Mouse (Mus musculus): ENCODE measurements around the gene Apoa2. TPM values are rescaled to one million over a fixed set of nuclear protein-coding genes. Genes with fewer than 3 reads are reported as not detected.

Gene Apoa2
- total and polyA plus RNA-seq, 2 experiments from 2014 or later, result 4.5 to 14.5 TPM

GRCm38 (mm10) chr1:171185655-171186054 lies 39.2 kb upstream of the Apoa2 start:
- H3K4me3 ChIP-seq (ENCODE audit: low read depth, low read length), result no peak overlapping the region
- peak overlapping the region; percentile 67 for H3K27ac ChIP-seq (ENCODE audit: low read depth)
- no peaks in the 10 kb centered on the region for H3K27me3 ChIP-seq (ENCODE audit: control insufficient read depth, insufficient read depth, low read length)
- peaks cover 51% of the 10 kb centered on the region for H3K4me1 ChIP-seq (ENCODE audit: control insufficient read depth, insufficient read depth)
- no peak overlapping the region for H3K4me2 ChIP-seq (ENCODE audit: low read depth, low read length)
- no peak overlapping the region for H3K9ac ChIP-seq (replicated peaks; ENCODE audit: low read depth, low read length)
- H3K9me3 ChIP-seq (replicated peaks; ENCODE audit: control insufficient read depth, low read length), result no peaks in the 10 kb centered on the region
- ATAC-seq (ENCODE audit: insufficient read depth, low read depth) (no peak), DNase-seq (ENCODE audit: low spot score) (no peak)
- WGBS, result 61% methylated on average over 8 of the region's 8 CpGs
- H3K36me3 ChIP-seq (replicated peaks; ENCODE audit: control insufficient read depth, insufficient read depth, low read length), result no peaks in the 10 kb centered on the region
- no peak for TF ChIP-seq CTCF (IDR thresholded peaks at IDR 0.05; ENCODE audit: low read depth)
- no peak for TF ChIP-seq EP300 (IDR thresholded peaks at IDR 0.05; ENCODE audit: low read depth)

GRCm38 (mm10) chr1:171187851-171188700 lies 36.8 kb upstream of the Apoa2 start:
- 67% methylated on average over 13 of the region's 13 CpGs for WGBS
- TF ChIP-seq CTCF (IDR thresholded peaks at IDR 0.05; ENCODE audit: low read depth) (no peak), EP300 (IDR thresholded peaks at IDR 0.05; ENCODE audit: low read depth) (no peak)
- Histone ChIP-seq H3K36me3 (replicated peaks; ENCODE audit: control insufficient read depth, insufficient read depth, low read length) (no peaks in the 10 kb centered on the region), H3K27ac (ENCODE audit: low read depth) (peak overlapping the region; percentile 95), H3K4me2 (ENCODE audit: low read depth, low read length) (no peak overlapping the region), H3K4me1 (ENCODE audit: control insufficient read depth, insufficient read depth) (peaks cover 60% of the 10 kb centered on the region), H3K27me3 (ENCODE audit: control insufficient read depth, insufficient read depth, low read length) (no peaks in the 10 kb centered on the region), H3K4me3 (ENCODE audit: low read depth, low read length) (no peak overlapping the region), H3K9me3 (replicated peaks; ENCODE audit: control insufficient read depth, low read length) (no peaks in the 10 kb centered on the region), H3K9ac (replicated peaks; ENCODE audit: low read depth, low read length) (no peak overlapping the region)
- ATAC-seq (ENCODE audit: insufficient read depth, low read depth) (no peak), DNase-seq (ENCODE audit: low spot score) (no peak)

GRCm38 (mm10) chr1:171189046-171189445 lies 35.8 kb upstream of the Apoa2 start:
- peak; percentile 83 for ATAC-seq (ENCODE audit: insufficient read depth, low read depth)
- Histone ChIP-seq H3K4me3 (ENCODE audit: low read depth, low read length) (no peak overlapping the region), H3K4me2 (ENCODE audit: low read depth, low read length) (peak overlapping the region; percentile 43), H3K27ac (ENCODE audit: low read depth) (peak overlapping the region; percentile 95), H3K36me3 (replicated peaks; ENCODE audit: control insufficient read depth, insufficient read depth, low read length) (no peaks in the 10 kb centered on the region), H3K9me3 (replicated peaks; ENCODE audit: control insufficient read depth, low read length) (no peaks in the 10 kb centered on the region), H3K4me1 (ENCODE audit: control insufficient read depth, insufficient read depth) (peaks cover 62% of the 10 kb centered on the region), H3K9ac (replicated peaks; ENCODE audit: low read depth, low read length) (peak overlapping the region; percentile 22), H3K27me3 (ENCODE audit: control insufficient read depth, insufficient read depth, low read length) (no peaks in the 10 kb centered on the region)
- 9% methylated on average over 8 of the region's 8 CpGs for WGBS
- DNase-seq (ENCODE audit: low spot score), result peak; percentile 91
- TF ChIP-seq EP300 (IDR thresholded peaks at IDR 0.05; ENCODE audit: low read depth) (no peak; the same call in 1 of the 2 replicates), CTCF (IDR thresholded peaks at IDR 0.05; ENCODE audit: low read depth) (no peak)

- peaks cover 64% of the 10 kb centered on the region for H3K4me1 ChIP-seq (ENCODE audit: control insufficient read depth, insufficient read depth)
- ATAC-seq (ENCODE audit: insufficient read depth, low read depth), result peak; percentile 86
- no peaks in the 10 kb centered on the region for H3K36me3 ChIP-seq (replicated peaks; ENCODE audit: control insufficient read depth, insufficient read depth, low read length)
- TF ChIP-seq EP300 (IDR thresholded peaks at IDR 0.05; ENCODE audit: low read depth), result no peak; the same call in 1 of the 2 replicates
- no peak for TF ChIP-seq CTCF (IDR thresholded peaks at IDR 0.05; ENCODE audit: low read depth)
- H3K4me3 ChIP-seq (ENCODE audit: low read depth, low read length), result no peak overlapping the region
- WGBS, result 43% methylated on average over 14 of the region's 14 CpGs
- H3K4me2 ChIP-seq (ENCODE audit: low read depth, low read length), result peak overlapping the region; percentile 43
- peak overlapping the region; percentile 22 for H3K9ac ChIP-seq (replicated peaks; ENCODE audit: low read depth, low read length)
- H3K27ac ChIP-seq (ENCODE audit: low read depth), result peak overlapping the region; percentile 95
- DNase-seq (ENCODE audit: low spot score), result no peak
- H3K27me3 ChIP-seq (ENCODE audit: control insufficient read depth, insufficient read depth, low read length), result no peaks in the 10 kb centered on the region
- H3K9me3 ChIP-seq (replicated peaks; ENCODE audit: control insufficient read depth, low read length), result no peaks in the 10 kb centered on the region
Measured at GRCm38 (mm10) chr1:171189476-171190114, 35.3 kb upstream of the Apoa2 start.

- H3K9me3 ChIP-seq (replicated peaks; ENCODE audit: control insufficient read depth, low read length), result no peaks in the 10 kb centered on the region
- H3K36me3 ChIP-seq (replicated peaks; ENCODE audit: control insufficient read depth, insufficient read depth, low read length), result no peaks in the 10 kb centered on the region
- H3K27ac ChIP-seq (ENCODE audit: low read depth), result peak overlapping the region; percentile 95
- no peak overlapping the region for H3K4me2 ChIP-seq (ENCODE audit: low read depth, low read length)
- no peak overlapping the region for H3K9ac ChIP-seq (replicated peaks; ENCODE audit: low read depth, low read length)
- TF ChIP-seq EP300 (IDR thresholded peaks at IDR 0.05; ENCODE audit: low read depth), result no peak
- TF ChIP-seq CTCF (IDR thresholded peaks at IDR 0.05; ENCODE audit: low read depth), result no peak
- ATAC-seq (ENCODE audit: insufficient read depth, low read depth) (no peak), DNase-seq (ENCODE audit: low spot score) (no peak)
- peaks cover 54% of the 10 kb centered on the region for H3K4me1 ChIP-seq (ENCODE audit: control insufficient read depth, insufficient read depth)
- no peak overlapping the region for H3K4me3 ChIP-seq (ENCODE audit: low read depth, low read length)
- 93% methylated on average over 9 of the region's 9 CpGs for WGBS
- no peaks in the 10 kb centered on the region for H3K27me3 ChIP-seq (ENCODE audit: control insufficient read depth, insufficient read depth, low read length)
Measured at GRCm38 (mm10) chr1:171190832-171191231, 34.0 kb upstream of the Apoa2 start.
